Mouse (Mus musculus) G1E (cell line): ENCODE measurements around the gene Hist1h3g. TPM values are rescaled to one million over a fixed set of nuclear protein-coding genes. Genes with fewer than 3 reads are reported as not detected.

Experiments
- ATAC-seq: 2 replicates; pipeline ENCODE4 v1.8.0; 2016; ENCODE audit warnings: mild to moderate bottlenecking; ENCODE audit not compliant: insufficient number of reproducible peaks, poor library complexity, low FRiP score, severe bottlenecking; ENCODE audit errors: extremely low read depth
- DNase-seq: peaks from one replicate; pipeline ENCODE4 v3.0.0; 2012; ENCODE audit warnings: low spot score
- H3K27me3 ChIP-seq: 2 replicates; pipeline ENCODE4 v1.6.1; 2012; ENCODE audit warnings: mild to moderate bottlenecking, low read length, inconsistent platforms; ENCODE audit not compliant: insufficient read depth
- H3K36me3 ChIP-seq: replicated peaks from 2 replicates; pipeline ENCODE3; 2012; ENCODE audit warnings: mild to moderate bottlenecking, inconsistent platforms
- H3K4me1 ChIP-seq: 2 replicates; pipeline ENCODE4 v1.6.1; 2012; ENCODE audit warnings: low read depth, low read length, inconsistent platforms, mixed read lengths; ENCODE audit not compliant: insufficient read depth
- H3K4me3 ChIP-seq: 2 replicates; pipeline ENCODE4 v1.5.1; 2012; ENCODE audit warnings: low read depth, mild to moderate bottlenecking, inconsistent platforms, low read length, moderate library complexity, mixed read lengths
- H3K9me3 ChIP-seq: replicated peaks from 2 replicates; pipeline ENCODE4 v1.6.1; 2012; ENCODE audit warnings: inconsistent platforms
- CTCF ChIP-seq: IDR thresholded peaks from 2 replicates; pipeline ENCODE4 v1.5.1; 2012; ENCODE audit warnings: low read depth, low read length, inconsistent platforms, mixed read lengths
- GATA1 ChIP-seq: IDR thresholded peaks from 2 replicates; pipeline ENCODE4 v1.6.1; 2012; ENCODE audit warnings: borderline replicate concordance, low read length, inconsistent platforms, mixed read lengths
- GATA2 ChIP-seq: IDR thresholded peaks from 2 replicates; pipeline ENCODE4 v1.6.1; 2012; ENCODE audit warnings: low read depth, low read length, inconsistent platforms, borderline replicate concordance
- POLR2AphosphoS5 ChIP-seq: IDR thresholded peaks from 2 replicates; pipeline ENCODE4 v1.6.1; 2012; ENCODE audit warnings: low read depth, low read length, inconsistent platforms; ENCODE audit not compliant: insufficient replicate concordance
- TAL1 ChIP-seq: conservative IDR thresholded peaks from 2 replicates; pipeline ENCODE4 v1.6.1; 2012; ENCODE audit warnings: low read depth, low read length, inconsistent platforms, mixed read lengths
- polyA plus RNA-seq: library from polyadenylated mRNA; stranded (reverse); fragments of >175 nt; gene quantifications from 2 replicates; pipeline ENCODE4 v1.2.3, GENCODE M21; 2012
- total RNA-seq, 2 experiments: library from RNA; stranded (forward) in 1 of 2; stranded (reverse) in 1 of 2; fragments of 200-1000 nt in 1 of 2; fragments of >200 nt in 1 of 2; fragmentation: Nextera tagmentation in 1 of 2; gene quantifications; 2 replicates each; pipeline ENCODE4 v1.2.3; 2014 to 2017

Hist1h3g gene
- total and polyA plus RNA-seq, 3 experiments: 12.1 to 647 (median 217) TPM

- Histone ChIP-seq H3K4me3 (peak overlapping the region; percentile 67), H3K36me3 (no peaks in the 10 kb centered on the region), H3K27me3 (no peaks in the 10 kb centered on the region), H3K9me3 (no peaks in the 10 kb centered on the region), H3K4me1 (peaks cover 38% of the 10 kb centered on the region)
- no peak for DNase-seq
- ATAC-seq: peak; percentile 3; the same call in 1 of the 2 replicates
- no peak for TF ChIP-seq GATA2
- no peak for TF ChIP-seq CTCF
- no peak for TF ChIP-seq GATA1
- TF ChIP-seq TAL1: no peak
- TF ChIP-seq POLR2AphosphoS5: no peak
These were observed 16.3 kb upstream of the Hist1h3g start for GRCm38 (mm10) chr13:23518885-23519284.

DNA sequence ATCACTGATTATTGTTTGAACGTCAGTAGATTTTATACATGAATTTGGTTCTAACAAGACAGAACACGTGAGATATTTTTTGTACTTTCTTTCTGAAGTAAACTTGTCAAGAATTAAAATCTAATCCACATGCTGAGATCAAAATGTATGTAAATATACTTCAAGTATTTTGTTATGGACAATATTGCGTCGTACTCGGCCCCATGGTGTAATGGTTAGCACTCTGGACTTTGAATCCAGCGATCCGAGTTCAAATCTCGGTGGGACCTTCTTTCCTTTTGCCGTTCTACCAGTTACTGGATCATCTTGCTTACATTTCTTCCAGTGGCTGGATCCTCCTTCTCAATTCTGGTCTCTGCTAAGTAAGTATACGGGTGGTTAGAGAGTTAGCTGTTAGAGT is 15.8 kb upstream of the Hist1h3g start:
- Histone ChIP-seq H3K36me3 (no peaks in the 10 kb centered on the region), H3K9me3 (no peaks in the 10 kb centered on the region), H3K27me3 (no peaks in the 10 kb centered on the region), H3K4me1 (peaks cover 40% of the 10 kb centered on the region), H3K4me3 (peak overlapping the region; percentile 45; the same call in 1 of the 2 replicates)
- ATAC-seq (0 out of 2 replicates have a peak, but pooled peaks have one; percentile 22), DNase-seq (no peak)
- TF ChIP-seq TAL1 (no peak), POLR2AphosphoS5 (no peak), GATA2 (no peak), CTCF (no peak), GATA1 (no peak)

GRCm38 (mm10) chr13:23521703-23522102 is 13.5 kb upstream of the Hist1h3g start:
- TF ChIP-seq GATA1: no peak
- no peak for TF ChIP-seq CTCF
- no peak for TF ChIP-seq TAL1
- TF ChIP-seq POLR2AphosphoS5: no peak
- no peak for TF ChIP-seq GATA2
- ATAC-seq (no peak), DNase-seq (no peak)
- H3K36me3 ChIP-seq: no peaks in the 10 kb centered on the region
- H3K4me1 ChIP-seq: peaks cover 54% of the 10 kb centered on the region
- H3K9me3 ChIP-seq: no peaks in the 10 kb centered on the region
- peak overlapping the region; percentile 14; the same call in 1 of the 2 replicates for H3K4me3 ChIP-seq
- H3K27me3 ChIP-seq: no peaks in the 10 kb centered on the region

DNA sequence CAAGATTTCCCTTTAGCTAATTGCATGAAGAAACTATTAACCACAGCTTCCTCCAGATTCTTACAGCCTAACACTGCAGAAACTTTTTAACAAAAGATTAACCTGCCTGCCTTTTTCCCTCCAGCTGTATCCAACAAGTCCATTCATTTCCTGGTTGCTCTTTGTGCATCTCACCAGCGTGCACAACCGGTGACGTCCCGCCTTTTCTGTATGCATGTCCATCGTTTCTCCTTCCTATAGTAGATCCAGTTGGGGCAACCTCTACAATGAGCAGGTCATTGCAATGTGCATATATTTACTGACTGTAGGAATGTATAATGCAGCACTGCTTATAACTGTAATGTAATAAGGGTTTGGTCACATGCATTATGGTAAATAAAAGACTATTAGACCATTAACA is 11.2 kb upstream of the Hist1h3g start:
- no peak for ATAC-seq
- Histone ChIP-seq H3K4me3 (no peak overlapping the region), H3K27me3 (no peaks in the 10 kb centered on the region), H3K4me1 (peaks cover 61% of the 10 kb centered on the region), H3K9me3 (no peaks in the 10 kb centered on the region), H3K36me3 (no peaks in the 10 kb centered on the region)
- DNase-seq: no peak
- TF ChIP-seq GATA2: no peak
- no peak for TF ChIP-seq POLR2AphosphoS5
- no peak for TF ChIP-seq CTCF
- no peak for TF ChIP-seq GATA1
- no peak for TF ChIP-seq TAL1

GRCm38 (mm10) chr13:23524654-23525053 is 10.6 kb upstream of the Hist1h3g start:
- Histone ChIP-seq H3K4me3 (no peak overlapping the region; the same call in 1 of the 2 replicates), H3K36me3 (no peaks in the 10 kb centered on the region), H3K4me1 (peaks cover 59% of the 10 kb centered on the region), H3K27me3 (no peaks in the 10 kb centered on the region), H3K9me3 (no peaks in the 10 kb centered on the region)
- DNase-seq (no peak), ATAC-seq (peak; percentile 45)
- TF ChIP-seq CTCF (peak; percentile 84), POLR2AphosphoS5 (no peak)

DNA sequence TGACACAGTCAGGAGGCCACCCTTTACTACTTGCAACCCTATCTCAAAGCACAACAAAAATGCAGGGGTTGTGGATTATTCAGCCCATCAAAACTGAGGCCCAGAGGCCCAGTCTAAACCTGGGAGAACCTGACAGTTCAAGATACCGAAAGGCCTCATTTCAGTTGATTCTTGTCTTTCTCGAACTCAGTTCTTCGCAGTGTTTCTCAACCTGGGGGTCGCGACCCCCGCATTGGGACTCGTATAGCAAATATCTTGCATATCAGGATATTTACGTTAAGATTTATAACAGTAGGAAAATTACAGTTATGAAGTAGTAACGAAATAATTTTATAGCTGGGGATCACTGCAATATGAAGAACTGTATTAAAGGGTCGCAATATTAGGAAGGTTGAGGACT is 9.3 kb upstream of the Hist1h3g start:
- ATAC-seq (no peak), DNase-seq (no peak)
- peak overlapping the region; percentile 30; the same call in 1 of the 2 replicates for H3K4me3 ChIP-seq
- H3K9me3 ChIP-seq: no peaks in the 10 kb centered on the region
- peaks cover 47% of the 10 kb centered on the region for H3K4me1 ChIP-seq
- TF ChIP-seq POLR2AphosphoS5 (no peak), CTCF (no peak), GATA1 (no peak), TAL1 (no peak), GATA2 (no peak)
- no peaks in the 10 kb centered on the region for H3K36me3 ChIP-seq
- no peaks in the 10 kb centered on the region for H3K27me3 ChIP-seq

- DNase-seq: no peak
- peaks cover 44% of the 10 kb centered on the region for H3K4me1 ChIP-seq
- TF ChIP-seq TAL1 (no peak), POLR2AphosphoS5 (no peak), GATA1 (no peak), CTCF (no peak), GATA2 (no peak)
These were observed 8.9 kb upstream of the Hist1h3g start for GRCm38 (mm10) chr13:23526312-23526711.

More at GRCm38 (mm10) chr13:23526312-23526711, 8.9 kb upstream of the Hist1h3g start:
- Histone ChIP-seq H3K36me3 (no peaks in the 10 kb centered on the region), H3K4me3 (peak overlapping the region; percentile 52; the same call in 1 of the 2 replicates), H3K9me3 (no peaks in the 10 kb centered on the region), H3K27me3 (no peaks in the 10 kb centered on the region)
- no peak for ATAC-seq
